Mouse (Mus musculus): ENCODE results near the gene Nlgn3. TPM values are rescaled to one million over a fixed set of nuclear protein-coding genes. Genes with fewer than 3 reads are reported as not detected.
A peak's percentile ranks its signal among the peaks of the same experiment; 100 is the strongest.

Nlgn3 gene
- total and polyA plus RNA-seq, 2 experiments from 2014 or later = 70.1 to 171 TPM

DNA sequence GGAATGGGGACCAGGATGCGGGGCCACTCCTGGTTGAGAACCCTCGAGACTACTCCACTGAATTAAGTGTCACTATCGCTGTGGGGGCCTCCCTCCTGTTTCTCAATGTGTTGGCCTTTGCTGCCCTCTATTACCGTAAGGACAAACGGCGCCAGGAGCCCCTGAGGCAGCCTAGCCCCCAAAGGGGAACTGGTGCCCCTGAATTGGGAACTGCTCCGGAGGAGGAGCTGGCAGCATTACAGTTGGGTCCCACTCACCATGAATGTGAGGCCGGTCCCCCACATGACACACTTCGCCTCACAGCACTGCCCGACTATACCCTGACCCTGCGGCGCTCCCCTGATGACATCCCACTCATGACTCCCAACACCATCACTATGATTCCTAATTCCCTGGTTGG lies 20.8 kb downstream of the Nlgn3 start:
- Histone ChIP-seq H3K4me3 (ENCODE audit: low read length) (no peak overlapping the region), H3K4me2 (ENCODE audit: low read depth, low read length) (no peak overlapping the region), H3K27ac (no peak overlapping the region), H3K9ac (replicated peaks; ENCODE audit: low read length) (no peak overlapping the region), H3K27me3 (ENCODE audit: insufficient read depth, low read length) (no peaks in the 10 kb centered on the region), H3K9me3 (ENCODE audit: low read length) (no peaks in the 10 kb centered on the region), H3K36me3 (ENCODE audit: insufficient read depth, low read length) (no peaks in the 10 kb centered on the region; the same call in 1 of the 2 replicates), H3K4me1 (ENCODE audit: insufficient read depth, low read length) (no peaks in the 10 kb centered on the region)
- 0 out of 2 replicates have a peak, but pooled peaks have one; percentile 12 for ATAC-seq
- 89% methylated on average over 12 of the region's 12 CpGs for WGBS
- no peak for DNase-seq (ENCODE audit: low spot score)
- no peak for TF ChIP-seq CTCF (IDR thresholded peaks at IDR 0.05; ENCODE audit: low read depth)

DNA sequence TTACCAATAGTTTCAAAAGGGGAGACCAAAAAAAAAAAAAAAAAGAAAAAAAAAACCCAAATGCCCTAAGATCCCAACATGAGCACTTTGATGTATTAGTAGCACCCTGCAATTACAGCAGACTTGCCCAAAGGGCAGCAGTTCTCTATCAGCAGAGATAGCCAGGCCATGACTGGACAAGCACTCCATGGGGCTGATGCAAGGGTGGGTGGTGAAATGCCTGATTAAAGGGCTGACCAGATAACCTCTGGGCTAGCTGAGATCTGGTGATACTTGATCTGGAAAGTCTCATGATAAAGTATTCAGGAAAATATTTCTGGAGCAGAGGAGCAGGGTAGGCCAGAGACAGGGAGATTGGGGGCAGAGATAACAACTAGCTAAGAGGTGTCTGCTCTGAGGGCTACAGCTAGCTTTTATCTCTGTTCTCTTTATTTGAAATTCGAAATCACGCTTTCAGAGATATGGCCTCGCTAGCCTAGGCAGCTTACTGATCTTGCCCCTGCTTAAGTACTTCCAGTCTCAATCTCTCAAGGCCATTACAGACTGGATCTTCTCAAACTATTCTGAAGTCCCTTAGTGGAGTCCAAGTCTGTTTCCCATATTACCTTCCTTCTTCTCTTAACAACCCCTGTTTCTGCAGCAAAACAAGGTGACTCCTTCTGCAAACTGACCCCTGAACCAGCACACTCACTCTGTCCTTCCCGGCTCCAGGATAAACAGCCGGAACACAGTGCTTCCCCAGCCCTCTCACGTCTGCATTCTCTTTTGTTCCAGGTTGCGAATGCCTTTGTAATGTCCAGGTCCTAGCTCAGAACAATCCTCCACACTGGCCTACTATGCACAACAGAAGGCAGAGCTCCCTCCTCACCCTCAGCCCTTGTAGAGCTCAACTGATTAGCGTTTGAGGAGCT lies 27.3 kb downstream of the Nlgn3 start:
- TF ChIP-seq CTCF (IDR thresholded peaks at IDR 0.05; ENCODE audit: low read depth) = no peak
- ATAC-seq (no peak), DNase-seq (ENCODE audit: low spot score) (no peak)
- no peak overlapping the region for H3K9ac ChIP-seq (replicated peaks; ENCODE audit: low read length)
- H3K4me1 ChIP-seq (ENCODE audit: insufficient read depth, low read length) = no peaks in the 10 kb centered on the region
- no peaks in the 10 kb centered on the region for H3K27me3 ChIP-seq (ENCODE audit: insufficient read depth, low read length)
- H3K9me3 ChIP-seq (ENCODE audit: low read length) = no peaks in the 10 kb centered on the region
- no peak overlapping the region for H3K4me3 ChIP-seq (ENCODE audit: low read length)
- H3K36me3 ChIP-seq (ENCODE audit: insufficient read depth, low read length) = no peaks in the 10 kb centered on the region
- no peak overlapping the region for H3K4me2 ChIP-seq (ENCODE audit: low read depth, low read length)
- whole genome bisulfite sequencing = 60% methylated on average over 8 of the region's 8 CpGs
- H3K27ac ChIP-seq = no peak overlapping the region

GRCm38 (mm10) chrX:101329372-101330028 lies 30.5 kb downstream of the Nlgn3 start:
- H3K36me3 ChIP-seq (ENCODE audit: insufficient read depth, low read length) = no peaks in the 10 kb centered on the region
- WGBS = 27% methylated on average over 10 of the region's 10 CpGs
- DNase-seq (ENCODE audit: low spot score) = peak; percentile 83
- no peak overlapping the region for H3K4me2 ChIP-seq (ENCODE audit: low read depth, low read length)
- no peak for ATAC-seq
- no peaks in the 10 kb centered on the region for H3K9me3 ChIP-seq (ENCODE audit: low read length)
- no peak overlapping the region for H3K4me3 ChIP-seq (ENCODE audit: low read length)
- TF ChIP-seq CTCF (IDR thresholded peaks at IDR 0.05; ENCODE audit: low read depth) = peak; percentile 84
- H3K27me3 ChIP-seq (ENCODE audit: insufficient read depth, low read length) = no peaks in the 10 kb centered on the region
- no peaks in the 10 kb centered on the region for H3K4me1 ChIP-seq (ENCODE audit: insufficient read depth, low read length)
- peak overlapping the region; percentile 65 for H3K27ac ChIP-seq
- H3K9ac ChIP-seq (replicated peaks; ENCODE audit: low read length) = no peak overlapping the region

GRCm38 (mm10) chrX:101332031-101332374 lies 33.0 kb downstream of the Nlgn3 start:
- Histone ChIP-seq H3K4me3 (ENCODE audit: low read length) (peak overlapping the region; percentile 16), H3K27me3 (ENCODE audit: insufficient read depth, low read length) (no peaks in the 10 kb centered on the region), H3K9me3 (ENCODE audit: low read length) (no peaks in the 10 kb centered on the region), H3K36me3 (ENCODE audit: insufficient read depth, low read length) (no peaks in the 10 kb centered on the region), H3K27ac (peak overlapping the region; percentile 89), H3K9ac (replicated peaks; ENCODE audit: low read length) (peak overlapping the region; percentile 41; the same call in 1 of the 2 replicates), H3K4me1 (ENCODE audit: insufficient read depth, low read length) (no peaks in the 10 kb centered on the region), H3K4me2 (ENCODE audit: low read depth, low read length) (peak overlapping the region; percentile 42)
- TF ChIP-seq CTCF (IDR thresholded peaks at IDR 0.05; ENCODE audit: low read depth) = no peak
- no peak for DNase-seq (ENCODE audit: low spot score)
- peak; percentile 52; the same call in 1 of the 2 replicates for ATAC-seq
- 46% methylated on average over 9 of the region's 9 CpGs for WGBS

DNA sequence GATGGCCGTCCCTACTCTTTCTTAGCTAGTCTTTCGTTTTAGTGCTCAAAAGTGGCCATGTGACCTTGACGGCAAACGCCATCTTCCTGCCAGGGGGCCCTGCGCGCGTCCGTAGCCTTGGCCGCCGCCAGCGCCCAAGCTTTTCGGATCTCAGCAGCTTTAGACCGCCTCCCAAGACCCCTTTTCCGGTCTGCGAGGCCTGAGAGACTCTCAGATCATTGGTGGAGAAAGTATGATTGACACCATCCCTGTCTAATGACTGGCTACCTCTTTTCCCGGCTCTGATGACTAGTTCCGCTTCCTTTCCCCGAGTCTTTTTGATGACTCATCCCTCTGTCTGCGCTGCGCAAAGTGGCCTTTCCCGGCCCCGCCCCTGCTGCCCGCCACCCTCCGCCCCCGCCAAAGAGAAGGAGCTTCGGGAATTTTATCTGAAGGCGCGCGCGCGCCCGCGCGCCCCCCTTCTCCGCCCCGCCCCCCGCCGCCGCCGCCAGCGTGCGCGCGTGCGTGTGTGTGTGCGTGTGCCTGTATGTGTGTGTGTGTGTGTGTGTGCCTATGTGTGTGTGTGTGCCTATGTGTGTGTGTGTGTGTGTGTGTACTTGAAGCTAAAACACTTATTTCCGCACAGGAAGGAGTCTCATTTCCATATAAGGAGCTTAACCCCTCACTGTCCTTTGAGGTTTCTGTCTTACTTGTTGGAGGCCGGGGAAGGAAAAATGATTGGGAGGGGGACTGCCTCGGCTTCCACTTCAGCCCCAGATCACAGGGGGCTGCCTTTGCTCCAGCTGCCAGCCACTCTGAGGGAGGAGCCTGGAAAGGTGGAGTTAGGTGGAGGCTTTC lies 33.6 kb downstream of the Nlgn3 start:
- ATAC-seq = peak; percentile 98
- peak; percentile 93 for DNase-seq (ENCODE audit: low spot score)
- TF ChIP-seq CTCF (IDR thresholded peaks at IDR 0.05; ENCODE audit: low read depth) = no peak
- Histone ChIP-seq H3K36me3 (ENCODE audit: insufficient read depth, low read length) (no peaks in the 10 kb centered on the region), H3K27ac (peak overlapping the region; percentile 89), H3K9me3 (ENCODE audit: low read length) (no peaks in the 10 kb centered on the region), H3K4me1 (ENCODE audit: insufficient read depth, low read length) (no peaks in the 10 kb centered on the region), H3K4me2 (ENCODE audit: low read depth, low read length) (peak overlapping the region; percentile 55), H3K4me3 (ENCODE audit: low read length) (peak overlapping the region; percentile 32), H3K9ac (replicated peaks; ENCODE audit: low read length) (peak overlapping the region; percentile 41; the same call in 1 of the 2 replicates), H3K27me3 (ENCODE audit: insufficient read depth, low read length) (no peaks in the 10 kb centered on the region)
- WGBS = 37% methylated on average over 45 of the region's 49 CpGs

DNA sequence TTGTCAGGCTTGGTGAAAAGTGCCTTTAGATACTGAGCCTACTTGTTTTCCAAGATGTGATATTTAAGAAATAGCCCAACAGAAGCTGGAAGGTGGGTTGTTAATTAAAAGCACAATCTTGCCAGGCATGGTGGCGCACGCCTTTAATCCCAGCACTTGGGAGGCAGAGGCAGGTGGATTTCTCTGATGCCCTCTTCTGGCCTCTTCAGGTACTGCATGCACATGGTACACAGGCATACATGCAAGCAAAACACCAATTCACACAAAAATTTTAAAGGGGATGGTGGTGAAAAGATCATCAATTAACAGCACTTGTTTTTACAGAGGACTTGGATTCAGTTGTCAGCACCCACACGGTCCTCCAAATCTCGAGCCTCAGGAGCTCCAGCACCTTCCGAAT lies 35.6 kb downstream of the Nlgn3 start:
- WGBS = 91% methylated on average over 5 of the region's 5 CpGs
- Histone ChIP-seq H3K27me3 (ENCODE audit: insufficient read depth, low read length) (no peaks in the 10 kb centered on the region), H3K9ac (replicated peaks; ENCODE audit: low read length) (no peak overlapping the region), H3K4me3 (ENCODE audit: low read length) (no peak overlapping the region), H3K4me1 (ENCODE audit: insufficient read depth, low read length) (no peaks in the 10 kb centered on the region), H3K27ac (no peak overlapping the region), H3K4me2 (ENCODE audit: low read depth, low read length) (no peak overlapping the region), H3K9me3 (ENCODE audit: low read length) (no peaks in the 10 kb centered on the region), H3K36me3 (ENCODE audit: insufficient read depth, low read length) (no peaks in the 10 kb centered on the region)
- DNase-seq (ENCODE audit: low spot score) (no peak), ATAC-seq (no peak)
- TF ChIP-seq CTCF (IDR thresholded peaks at IDR 0.05; ENCODE audit: low read depth) = peak; percentile 60
